Mouse (Mus musculus): ENCODE measurements around the gene Saal1.
"Not testable (repeated sequence)": the region's sequence is repeated elsewhere in the genome, so short reads cannot be mapped to it uniquely, and the experiment has no call there.

GRCm38 (mm10) chr7:46740041-46740440, 29.6 kb upstream of the Saal1 start:
- TF ChIP-seq CTCF (conservative IDR thresholded peaks at IDR 0.05; ENCODE audit: low read length); POU5F1 (IDR thresholded peaks at IDR 0.05; ENCODE audit: borderline replicate concordance, low read length); NANOG (IDR thresholded peaks at IDR 0.05; ENCODE audit: borderline replicate concordance, low read length): not testable (repeated sequence)

Data from E14TG2a.4 (cell line).